Mouse (Mus musculus) lung, embryonic 14.5 days (tissue): ENCODE measurements around the gene Cenpf. TPM values are rescaled to one million over a fixed set of nuclear protein-coding genes. Genes with fewer than 3 reads are reported as not detected.
"Not testable (repeated sequence)": the region's sequence is repeated elsewhere in the genome, so short reads cannot be mapped to it uniquely, and the experiment has no call there.

Experiments
- ATAC-seq: fragments of 200-750 bp; cut with Nextera tagmentation; 2 replicates; pipeline ENCODE4 v1.8.0; 2017; ENCODE audit warnings: mild to moderate bottlenecking, moderate TSS enrichment, moderate library complexity; ENCODE audit not compliant: insufficient read depth
- DNase-seq: peaks from one replicate; pipeline ENCODE4 v3.0.0-alpha.2; 2015
- H3K27ac ChIP-seq: fragments of 300-500 bp; sonication (generic); 2 replicates; pipeline ENCODE4 v1.5.1; 2014; ENCODE audit warnings: low read depth, mild to moderate bottlenecking, moderate library complexity
- H3K27me3 ChIP-seq: fragments of 300-500 bp; sonication (generic); 2 replicates; pipeline ENCODE4 v1.6.1; 2014; ENCODE audit warnings: low read length, control low read depth; ENCODE audit not compliant: insufficient read depth
- H3K36me3 ChIP-seq: fragments of 300-500 bp; sonication (generic); 2 replicates; pipeline ENCODE4 v1.6.1; 2014; ENCODE audit warnings: control low read depth; ENCODE audit not compliant: insufficient read depth
- H3K4me1 ChIP-seq: fragments of 300-500 bp; sonication (generic); 2 replicates; pipeline ENCODE4 v1.6.1; 2014; ENCODE audit warnings: antibody characterized with exemption, control low read depth; ENCODE audit not compliant: insufficient read depth
- H3K4me2 ChIP-seq: fragments of 300-500 bp; sonication (generic); 2 replicates; pipeline ENCODE4 v1.6.1; 2014; ENCODE audit warnings: mild to moderate bottlenecking
- H3K4me3 ChIP-seq: fragments of 300-500 bp; sonication (generic); 2 replicates; pipeline ENCODE4 v1.5.1; 2014; ENCODE audit warnings: low read depth, low read length
- H3K9ac ChIP-seq: fragments of 300-500 bp; sonication (generic); 2 replicates; pipeline ENCODE4 v1.6.1; 2014
- H3K9me3 ChIP-seq: fragments of 300-500 bp; sonication (generic); 2 replicates; pipeline ENCODE4 v1.6.1; 2016; ENCODE audit warnings: low read depth, low read length, control low read depth
- CTCF ChIP-seq: IDR thresholded peaks from 2 replicates; pipeline ENCODE4 v1.5.1; 2016; ENCODE audit warnings: antibody characterized with exemption, low read depth
- WGBS: fragments of 180-500 bp; shearing (Covaris S2); extraction: QIAGEN DNeasy Blood & Tissue Kit; methylation state at CpG from one replicate; pipeline ENCODE4 v1.1.7; 2014; 5-methylcytosine and 5-hydroxymethylcytosine counted together
- polyA plus RNA-seq: library from polyadenylated mRNA; unstranded; fragments of >200 nt; fragmentation: Nextera tagmentation; extraction: Ambion mirVana; gene quantifications from 2 replicates; pipeline ENCODE4 v1.2.1, GENCODE M21; 2014

Gene Cenpf
- polyA plus RNA-seq, 1 experiment from 2014 or later = 103 TPM

- H3K27me3 ChIP-seq = no peaks in the 10 kb centered on the region
- no peak overlapping the region for H3K4me3 ChIP-seq
- no peak for TF ChIP-seq CTCF
- no peaks in the 10 kb centered on the region for H3K4me1 ChIP-seq
- ATAC-seq (no peak), DNase-seq (no peak)
- H3K36me3 ChIP-seq = no peaks in the 10 kb centered on the region
- H3K27ac ChIP-seq = no peak overlapping the region
- H3K4me2 ChIP-seq = no peak overlapping the region
- no peaks in the 10 kb centered on the region for H3K9me3 ChIP-seq
- H3K9ac ChIP-seq = no peak overlapping the region
Observed at GRCm38 (mm10) chr1:189695321-189695720, 7.4 kb upstream of the Cenpf start.

DNA sequence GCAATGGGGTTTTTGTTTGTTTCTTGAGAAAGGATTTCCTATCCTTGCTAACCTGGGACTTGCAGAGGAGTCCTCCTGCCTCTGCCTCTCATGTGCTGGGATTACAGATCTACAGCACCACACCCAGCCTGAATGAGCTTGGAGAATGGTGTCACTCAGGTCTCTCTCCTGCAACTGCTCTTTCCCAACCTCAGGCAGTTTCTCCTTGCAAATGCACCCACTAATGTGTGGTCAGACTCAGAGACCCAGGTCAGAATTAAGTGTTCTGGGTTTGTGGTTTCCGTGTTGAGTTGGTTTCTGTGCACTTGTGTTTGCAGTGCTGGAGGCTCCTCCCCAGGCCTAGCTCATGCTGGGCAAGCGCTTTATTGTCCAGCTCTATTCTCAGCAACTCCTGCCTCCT is 6.5 kb upstream of the Cenpf start:
- Histone ChIP-seq H3K9me3 (no peaks in the 10 kb centered on the region), H3K4me2 (no peak overlapping the region), H3K27me3 (no peaks in the 10 kb centered on the region), H3K27ac (no peak overlapping the region), H3K9ac (no peak overlapping the region), H3K4me1 (no peaks in the 10 kb centered on the region), H3K4me3 (no peak overlapping the region), H3K36me3 (no peaks in the 10 kb centered on the region)
- ATAC-seq = no peak
- DNase-seq = no peak
- 87% methylated on average over 2 of the region's 2 CpGs for WGBS
- TF ChIP-seq CTCF = no peak

GRCm38 (mm10) chr1:189692442-189692841 is 4.6 kb upstream of the Cenpf start:
- not testable (repeated sequence) for H3K4me2 ChIP-seq, ATAC-seq, H3K4me3 ChIP-seq, H3K27me3 ChIP-seq, H3K27ac ChIP-seq, DNase-seq, H3K9ac ChIP-seq, H3K36me3 ChIP-seq, H3K9me3 ChIP-seq, H3K4me1 ChIP-seq
- 24% methylated on average over 3 of the region's 3 CpGs for WGBS

DNA sequence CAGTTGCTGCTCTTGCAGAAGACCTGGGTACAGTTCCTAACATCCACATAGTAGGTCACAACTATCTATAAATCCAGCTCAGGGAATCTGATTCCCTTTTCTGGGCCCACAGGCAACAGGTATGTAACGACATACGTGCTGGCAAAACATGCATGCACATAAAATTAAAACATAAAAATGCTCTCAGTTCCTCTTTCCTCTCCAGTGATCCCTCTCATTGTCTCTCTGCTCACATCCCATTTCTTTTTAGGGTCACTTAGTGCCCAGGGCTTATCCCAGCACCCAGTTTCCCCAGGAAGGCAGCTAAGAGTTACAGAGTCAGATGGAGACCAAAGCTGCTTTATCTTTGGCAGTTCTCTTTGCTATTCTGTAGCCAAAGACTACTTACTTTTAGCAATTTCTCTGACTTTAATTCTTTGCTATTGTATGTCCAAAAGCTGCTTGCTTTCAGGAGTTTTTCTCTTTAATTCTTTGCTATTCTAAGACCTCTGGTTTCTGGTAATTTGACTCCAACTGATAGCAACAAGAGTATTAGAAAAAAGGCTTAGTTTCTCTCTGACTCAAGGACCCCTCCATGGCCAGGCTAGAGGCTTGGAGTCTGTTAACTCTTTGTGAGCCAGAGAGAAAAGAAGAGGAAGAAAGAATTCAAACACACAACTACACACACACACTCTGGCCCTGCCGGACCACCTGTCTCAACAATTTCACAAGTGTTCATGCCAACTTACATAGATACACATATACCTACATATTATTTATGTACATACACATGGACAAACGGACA is 1.4 kb upstream of the Cenpf start:
- ATAC-seq (no peak), DNase-seq (peak; percentile 31)
- Histone ChIP-seq H3K27me3 (no peaks in the 10 kb centered on the region), H3K36me3 (peaks cover 13% of the 10 kb centered on the region), H3K4me3 (peak overlapping the region; percentile 92), H3K4me2 (peak overlapping the region; percentile 91), H3K9ac (peak overlapping the region; percentile 36; the same call in 1 of the 2 replicates), H3K4me1 (0 out of 2 replicates have a peak, but pooled peaks cover 4% of the 10 kb centered on the region), H3K9me3 (no peaks in the 10 kb centered on the region), H3K27ac (peak overlapping the region; percentile 72; the same call in 1 of the 2 replicates)
- 23% methylated on average over 4 of the region's 4 CpGs for WGBS
- no peak for TF ChIP-seq CTCF

- ATAC-seq (no peak; the same call in 1 of the 2 replicates), DNase-seq (no peak)
- peaks cover 21% of the 10 kb centered on the region for H3K36me3 ChIP-seq
- under 1% methylated on average over 15 of the region's 15 CpGs for WGBS
- no peak overlapping the region for H3K27ac ChIP-seq
- no peaks in the 10 kb centered on the region for H3K9me3 ChIP-seq
- H3K4me1 ChIP-seq = 0 out of 2 replicates have a peak, but pooled peaks cover 4% of the 10 kb centered on the region
- peak overlapping the region; percentile 36 for H3K9ac ChIP-seq
- no peak for TF ChIP-seq CTCF
- H3K4me2 ChIP-seq = peak overlapping the region; percentile 91
- H3K27me3 ChIP-seq = no peaks in the 10 kb centered on the region
- H3K4me3 ChIP-seq = peak overlapping the region; percentile 92
Observed at GRCm38 (mm10) chr1:189688388-189688750, 483 bp upstream of the Cenpf start.

DNA sequence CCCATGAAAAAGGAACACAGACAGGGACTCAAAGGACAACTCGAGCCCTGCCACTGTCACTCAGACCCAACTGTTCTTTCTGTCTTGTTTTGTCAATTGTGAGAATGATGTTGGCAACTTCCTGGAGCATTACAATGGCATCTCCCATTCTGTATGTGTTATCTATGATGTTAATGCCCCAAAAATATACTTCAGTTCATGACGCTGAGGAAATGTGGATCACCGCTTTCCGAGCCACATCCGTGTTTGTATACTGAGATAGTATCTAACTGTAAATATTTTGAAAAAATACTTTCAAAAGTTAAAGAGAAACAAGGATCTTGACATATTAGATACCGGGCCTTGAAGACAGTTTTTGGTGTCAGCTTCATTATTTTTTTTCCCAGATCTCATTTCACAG is 1.9 kb downstream of the Cenpf start:
- TF ChIP-seq CTCF = no peak
- peak overlapping the region; percentile 92 for H3K4me3 ChIP-seq
- H3K9ac ChIP-seq = peak overlapping the region; percentile 83

DNA sequence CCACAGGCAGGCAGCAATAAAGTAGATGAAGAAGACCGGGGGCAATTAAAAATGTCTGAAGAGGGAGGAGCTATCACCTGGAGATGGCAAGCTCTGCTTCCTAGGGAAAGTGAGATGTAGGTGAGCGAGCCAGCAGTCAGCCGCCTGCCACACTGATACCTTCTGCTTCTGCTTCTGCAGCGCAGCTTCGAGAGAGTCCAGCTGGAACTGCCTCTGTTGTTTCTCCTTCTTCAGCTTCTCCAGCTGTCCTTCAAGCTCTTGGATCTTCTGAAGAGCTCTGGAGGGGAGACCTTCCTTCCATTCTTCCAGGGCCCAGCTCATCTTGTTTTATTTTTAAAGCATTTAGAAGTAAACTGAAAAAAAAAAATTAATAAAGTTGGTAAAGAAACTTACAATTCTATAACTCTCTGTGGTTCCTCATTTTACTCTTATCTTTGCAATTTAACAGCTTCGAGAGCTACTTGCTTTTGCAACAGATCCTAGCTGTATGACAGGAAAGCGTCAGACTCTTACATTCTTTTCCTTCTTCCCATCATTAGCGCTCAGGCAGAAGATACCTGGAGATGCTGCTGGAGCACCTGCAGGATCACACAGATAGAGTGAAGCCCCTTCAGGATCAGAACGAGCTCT is 3.0 kb downstream of the Cenpf start:
- WGBS = 90% methylated on average over 9 of the region's 9 CpGs
- Histone ChIP-seq H3K9me3 (no peaks in the 10 kb centered on the region), H3K4me1 (0 out of 2 replicates have a peak, but pooled peaks cover 4% of the 10 kb centered on the region), H3K4me2 (no peak overlapping the region), H3K9ac (no peak overlapping the region), H3K36me3 (peaks cover 54% of the 10 kb centered on the region), H3K27me3 (no peaks in the 10 kb centered on the region), H3K4me3 (no peak overlapping the region), H3K27ac (no peak overlapping the region)
- no peak for TF ChIP-seq CTCF
- no peak for DNase-seq
- ATAC-seq = no peak

More for the DNA sequence above, 1.9 kb downstream of the Cenpf start:
- Histone ChIP-seq H3K4me1 (0 out of 2 replicates have a peak, but pooled peaks cover 4% of the 10 kb centered on the region), H3K9me3 (no peaks in the 10 kb centered on the region), H3K27me3 (no peaks in the 10 kb centered on the region), H3K36me3 (peaks cover 42% of the 10 kb centered on the region), H3K4me2 (peak overlapping the region; percentile 91), H3K27ac (no peak overlapping the region)
- 53% methylated on average over 6 of the region's 6 CpGs for WGBS
- DNase-seq = no peak
- no peak for ATAC-seq
